Mouse (Mus musculus) retina, embryonic 14.5 days (tissue): ENCODE measurements at regions not wholly inside any gene's neighbourhood (a gene's known extent, or its start where the extent isn't known, plus 50 kb on each side); places are given as distances from the start of the nearest gene placed in this dataset.

ENCODE experiments used
- DNase-seq: peaks from one replicate; pipeline ENCODE4 v3.0.0-alpha.2; 2015; ENCODE audit warnings: low spot score

DNA sequence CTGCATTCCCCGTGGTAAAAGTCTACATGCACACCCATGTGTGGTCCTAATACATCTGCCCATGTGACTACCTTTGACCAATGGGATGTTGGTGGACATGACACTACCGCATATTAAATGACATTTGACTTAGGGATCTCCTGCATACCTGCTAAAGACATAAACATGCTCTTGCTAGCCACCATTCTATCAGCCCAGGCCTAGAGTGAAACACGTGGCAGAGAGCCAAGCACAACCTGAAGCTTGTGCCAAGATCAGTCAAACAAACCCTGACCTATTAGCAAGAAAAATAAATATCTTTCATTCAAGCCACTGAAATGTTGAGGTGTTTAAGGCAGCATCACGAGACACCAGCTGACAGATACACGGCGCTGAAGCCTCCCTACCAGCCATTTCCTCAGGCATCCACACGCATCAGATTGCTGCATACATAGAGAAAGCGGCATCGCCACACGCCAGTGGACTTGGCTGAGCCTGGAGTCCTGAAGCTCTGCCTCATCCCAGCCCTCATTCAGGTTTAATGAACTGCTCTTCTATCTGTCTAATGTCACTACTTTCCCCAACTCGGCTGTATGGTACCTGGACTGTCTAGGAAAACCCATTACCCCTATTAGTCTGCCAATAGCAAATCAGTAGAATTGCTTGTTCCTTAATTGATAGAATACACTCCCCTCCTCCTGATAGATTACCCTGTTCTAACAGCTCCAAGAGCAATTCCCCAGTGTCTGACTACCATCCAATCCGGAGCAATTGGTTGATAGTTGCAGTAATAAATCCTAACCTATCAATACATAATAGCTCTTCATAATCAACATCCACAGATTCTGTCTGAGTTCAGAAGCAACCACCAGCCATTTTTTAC lies 242.8 kb upstream of the Rsrc1 start:
- DNase-seq, result no peak

DNA sequence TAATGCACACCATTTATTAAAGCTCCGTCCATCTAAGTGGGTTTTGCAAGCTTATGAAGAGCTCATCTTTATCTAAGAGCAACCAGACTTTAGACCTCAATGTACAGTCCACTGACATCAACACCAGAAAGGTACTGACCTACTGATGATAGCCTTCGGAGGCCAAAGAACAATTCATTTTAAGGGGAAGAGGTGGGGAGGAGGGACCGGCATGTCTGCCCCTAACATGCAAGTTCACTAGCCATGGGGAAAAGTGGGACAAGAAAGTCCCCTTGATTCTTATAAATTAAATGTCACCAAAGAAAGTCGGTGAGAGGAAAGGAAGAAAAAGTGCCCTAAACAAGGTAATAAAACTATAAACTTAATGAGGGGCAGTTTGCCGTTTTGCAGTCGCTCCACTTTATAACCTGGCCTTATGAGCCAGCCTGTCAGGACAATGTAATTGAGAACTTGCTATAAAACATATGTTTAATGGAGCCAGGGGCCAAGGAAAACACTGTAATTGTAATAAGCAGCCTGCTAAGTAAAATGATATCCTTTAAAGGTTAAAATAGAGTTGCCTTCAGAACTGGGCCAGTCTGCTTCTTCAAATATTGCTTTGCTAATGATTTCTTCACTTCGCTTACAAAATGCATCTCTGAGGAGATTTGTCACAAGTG lies 241.7 kb upstream of the Rsrc1 start:
- DNase-seq, result no peak

DNA sequence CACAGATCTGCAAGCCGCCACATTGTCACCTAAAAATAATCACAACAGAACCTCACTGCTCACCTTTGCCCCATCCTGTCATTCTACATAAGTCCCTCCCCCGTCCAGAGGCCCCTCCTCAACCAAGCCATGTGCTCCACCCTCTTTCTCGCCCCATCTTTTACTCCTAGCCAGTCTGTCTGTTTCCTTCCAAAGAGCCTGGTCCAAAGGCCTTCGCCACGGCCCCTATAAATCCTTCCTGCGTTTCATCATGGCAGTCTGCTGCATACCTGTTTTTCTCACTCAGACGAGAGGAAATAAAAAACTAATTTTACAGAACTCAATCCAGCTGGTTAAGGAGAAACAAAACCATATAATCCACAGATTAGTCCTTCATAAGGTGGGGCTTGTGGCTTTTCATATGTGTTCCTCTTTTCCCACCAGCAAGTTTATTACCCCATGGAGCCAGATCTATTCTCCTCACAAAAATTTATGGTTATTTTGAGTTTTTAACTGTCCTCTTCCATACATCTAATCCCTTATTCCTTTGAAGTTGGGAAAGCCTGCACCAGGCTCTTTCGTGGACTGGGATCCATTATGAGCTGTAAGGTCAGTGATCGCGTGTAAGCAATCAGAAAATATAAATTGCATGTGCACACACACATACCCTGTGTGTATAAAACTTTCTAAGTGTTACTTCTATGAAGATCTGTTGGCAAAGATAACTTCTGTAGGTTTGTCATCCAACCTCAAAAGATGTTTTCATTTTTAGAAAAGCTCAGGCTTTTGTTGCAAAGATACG lies 236.9 kb upstream of the Rsrc1 start:
- no peak for DNase-seq

DNA sequence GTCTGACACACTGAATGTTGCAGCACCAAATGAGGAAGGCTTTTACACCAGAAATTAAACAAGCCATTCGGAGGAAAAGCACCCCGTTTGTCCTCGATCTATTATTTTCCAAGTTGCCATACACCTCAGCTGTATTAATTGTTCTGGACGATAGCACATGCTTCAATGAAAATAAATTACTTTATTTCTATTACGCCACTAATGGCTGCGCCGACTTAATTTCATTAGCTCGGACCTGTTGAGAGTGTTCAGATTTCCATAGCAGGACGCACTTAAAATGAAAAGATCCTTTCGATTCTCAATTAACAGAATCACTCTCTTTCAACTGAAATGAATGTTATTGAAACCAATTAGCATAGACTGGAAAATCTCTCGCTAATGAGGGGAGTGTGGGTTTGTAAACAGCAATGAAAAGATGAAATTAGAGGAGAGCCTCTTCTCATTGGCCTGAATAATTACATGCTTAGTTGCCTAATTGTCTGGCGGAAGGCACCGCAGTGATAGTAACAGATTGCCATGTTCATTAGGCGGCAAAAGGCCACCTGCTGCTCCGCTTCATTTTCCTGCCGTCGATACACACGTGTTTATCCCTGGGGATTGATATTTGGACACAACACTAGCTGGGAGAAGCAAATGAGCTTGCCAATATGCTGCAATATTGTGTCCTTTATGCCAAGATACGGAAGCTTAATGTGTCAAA lies 234.7 kb upstream of the Rsrc1 start:
- DNase-seq, result peak; percentile 85

DNA sequence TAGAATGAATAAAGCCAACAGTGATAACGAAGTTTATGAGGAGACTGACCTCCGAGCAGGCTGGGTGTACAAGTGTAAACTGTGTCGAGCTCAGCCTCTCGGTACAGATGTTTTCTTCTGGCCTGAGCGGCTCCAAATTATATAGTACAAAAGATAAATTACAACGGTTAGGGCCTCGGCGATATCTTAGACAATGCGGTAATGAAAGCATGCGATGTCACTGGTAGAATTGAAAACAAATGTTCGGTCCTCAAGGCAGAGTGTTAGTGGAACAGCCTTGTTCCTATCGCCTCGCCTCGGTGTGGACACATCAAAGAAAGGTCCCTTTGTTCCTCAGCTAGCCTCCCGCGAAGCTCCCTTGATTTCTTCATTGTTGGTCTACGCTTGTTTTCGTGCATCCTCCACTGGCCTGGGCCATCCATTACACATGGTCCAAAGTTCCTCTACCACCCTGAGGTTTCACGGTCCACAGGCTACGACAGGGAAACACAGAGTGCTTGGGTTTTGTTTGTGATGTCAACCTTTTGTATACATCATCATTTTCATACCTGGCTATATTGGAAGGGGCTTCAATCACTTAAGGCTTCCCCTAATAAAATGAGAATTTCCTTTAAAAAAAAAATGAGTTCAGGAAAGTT lies 234.0 kb upstream of the Rsrc1 start:
- peak; percentile 42 for DNase-seq

DNA sequence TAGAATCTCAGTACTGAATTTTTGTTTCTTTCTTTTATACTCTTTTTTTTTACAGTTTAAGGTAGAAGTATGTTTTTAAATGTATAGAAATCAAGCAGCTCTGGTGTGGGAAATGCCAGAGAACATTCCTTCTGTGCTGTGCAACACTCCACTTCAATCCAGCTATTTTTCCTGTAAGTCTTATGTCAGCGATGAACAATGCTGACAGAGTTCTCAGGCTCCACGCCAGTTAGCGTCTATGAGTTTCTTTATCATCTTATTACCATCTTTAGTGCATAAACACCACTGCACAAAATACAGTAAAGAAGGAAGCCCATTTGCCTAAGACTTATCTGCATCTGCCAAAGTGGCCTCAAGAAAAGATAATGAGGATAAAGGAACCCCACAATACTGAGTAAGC lies 223.0 kb upstream of the Rsrc1 start:
- DNase-seq, result no peak

DNA sequence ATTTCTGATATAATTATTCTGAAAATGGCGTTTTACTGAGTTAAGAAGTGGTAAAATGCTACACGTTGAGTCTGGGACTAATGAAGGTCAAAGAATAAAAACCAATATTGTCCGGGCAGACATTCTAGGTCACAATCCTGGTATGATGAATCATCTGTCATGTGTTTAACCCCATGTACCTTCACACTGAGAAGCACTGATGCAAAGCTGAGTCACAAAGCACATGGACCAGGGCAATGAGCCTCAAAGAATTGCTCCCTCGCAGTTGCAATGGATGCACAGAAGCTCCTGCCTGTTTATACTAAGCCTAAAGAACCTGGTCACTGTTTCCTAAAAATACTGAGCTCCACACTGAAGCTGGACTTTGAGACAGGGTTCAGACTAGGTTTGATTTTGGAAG lies 221.3 kb upstream of the Rsrc1 start:
- DNase-seq, result no peak

DNA sequence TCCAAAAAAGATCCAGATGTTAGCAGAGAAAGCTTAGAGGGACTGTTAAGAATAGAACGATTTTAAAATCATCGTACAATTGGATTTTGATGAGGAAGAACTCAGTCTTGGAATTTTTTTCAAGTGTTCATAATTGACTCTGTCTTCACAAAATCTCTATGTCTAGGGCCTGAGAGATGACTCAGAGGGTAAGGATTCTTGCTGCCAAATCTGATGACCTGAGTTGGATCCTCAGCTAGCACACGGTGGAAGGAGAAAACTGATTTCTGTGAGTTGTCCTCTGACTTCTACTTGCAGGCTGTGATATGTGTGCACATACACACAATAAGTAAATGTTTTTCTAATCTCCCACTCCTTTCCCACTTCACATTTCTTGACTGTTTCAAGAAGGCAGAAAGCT lies 218.7 kb upstream of the Rsrc1 start:
- DNase-seq, result no peak

DNA sequence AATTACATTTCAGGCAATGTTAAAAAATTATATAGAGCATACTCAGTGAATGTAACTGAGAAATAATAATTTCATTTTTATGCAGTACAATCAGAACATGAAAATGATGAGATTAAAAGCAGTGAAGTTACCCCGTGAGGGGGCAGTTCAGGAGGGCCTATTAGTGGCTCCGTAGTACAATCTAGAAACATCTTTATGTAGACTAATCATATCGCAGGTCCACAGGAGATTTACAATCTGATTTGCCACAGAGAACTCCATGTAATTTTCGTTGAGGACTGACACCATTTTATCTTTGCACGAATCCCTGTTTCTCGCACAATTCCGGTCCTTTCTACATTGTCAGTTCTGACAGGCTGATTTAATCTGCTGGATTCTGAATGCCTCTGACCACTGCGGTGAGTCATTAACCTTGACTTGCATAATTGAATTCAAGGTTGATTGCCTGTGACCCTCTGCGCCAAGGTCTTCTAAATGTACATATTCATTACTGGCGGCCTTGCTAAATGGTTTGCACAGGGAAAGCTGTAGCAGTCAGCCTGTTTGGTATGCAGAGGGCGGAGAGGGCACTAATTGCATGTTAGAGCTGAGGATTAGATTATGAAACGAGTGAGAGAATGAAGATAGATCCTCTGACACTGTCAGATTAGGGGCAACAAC lies 183.7 kb upstream of the Rsrc1 start:
- peak; percentile 48 for DNase-seq

DNA sequence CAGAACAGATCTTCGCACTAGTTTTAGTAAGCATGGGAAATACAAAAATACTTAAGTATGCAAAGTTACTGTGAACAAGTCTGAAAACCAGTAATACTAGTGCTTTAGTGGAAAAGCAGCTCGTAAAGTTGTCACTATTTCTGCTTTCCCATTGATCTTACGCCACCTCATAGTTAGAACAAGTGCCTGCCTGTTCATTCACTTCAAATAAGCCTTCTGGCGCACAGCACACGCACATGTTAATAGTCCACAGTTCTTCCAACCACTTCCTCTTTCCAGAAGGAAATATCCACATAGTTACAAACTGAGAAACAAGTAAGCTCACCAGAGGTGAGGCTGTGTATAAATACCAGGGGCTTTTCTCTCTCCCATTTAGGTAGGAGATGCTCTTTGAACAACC lies 182.9 kb upstream of the Rsrc1 start:
- DNase-seq, result no peak

DNA sequence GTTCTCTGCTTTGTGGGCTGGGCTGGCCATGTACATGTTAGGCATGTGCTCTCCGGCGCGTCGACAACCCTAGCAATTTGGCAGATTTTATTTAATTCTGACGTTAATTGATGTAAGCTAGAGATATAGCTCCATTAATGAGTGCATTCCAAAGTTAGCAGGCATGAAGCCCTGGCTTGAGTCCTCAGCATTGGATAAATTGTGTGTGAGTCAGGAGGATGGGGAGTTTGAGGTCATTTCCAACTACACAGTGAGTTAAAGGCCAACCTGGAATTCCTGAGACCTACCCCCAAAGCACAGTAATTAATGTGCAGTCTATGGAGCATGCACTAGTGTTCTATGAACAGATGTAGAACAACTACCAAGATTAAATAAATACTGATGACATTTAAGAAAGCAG lies 178.7 kb upstream of the Rsrc1 start:
- no peak for DNase-seq

DNA sequence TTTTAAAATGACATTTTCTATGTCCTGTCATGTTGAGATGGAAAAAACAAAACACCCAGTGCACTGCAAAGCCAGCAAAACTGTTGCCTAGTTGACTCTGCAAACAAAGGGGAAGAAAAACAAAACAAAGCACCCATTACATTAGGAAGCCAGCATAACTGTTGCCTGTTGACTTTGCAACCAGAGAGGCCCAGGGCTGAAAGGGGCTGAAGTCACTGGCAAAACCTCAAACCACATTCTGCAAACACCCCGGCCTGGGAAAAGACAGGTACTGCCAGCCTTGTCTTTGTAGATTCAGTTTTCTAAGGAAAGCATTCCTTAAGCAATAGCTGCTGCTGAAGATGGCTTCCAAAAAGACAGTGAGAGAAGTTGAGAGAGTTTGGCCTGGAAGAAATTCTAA lies 175.0 kb upstream of the Rsrc1 start:
- DNase-seq, result no peak

DNA sequence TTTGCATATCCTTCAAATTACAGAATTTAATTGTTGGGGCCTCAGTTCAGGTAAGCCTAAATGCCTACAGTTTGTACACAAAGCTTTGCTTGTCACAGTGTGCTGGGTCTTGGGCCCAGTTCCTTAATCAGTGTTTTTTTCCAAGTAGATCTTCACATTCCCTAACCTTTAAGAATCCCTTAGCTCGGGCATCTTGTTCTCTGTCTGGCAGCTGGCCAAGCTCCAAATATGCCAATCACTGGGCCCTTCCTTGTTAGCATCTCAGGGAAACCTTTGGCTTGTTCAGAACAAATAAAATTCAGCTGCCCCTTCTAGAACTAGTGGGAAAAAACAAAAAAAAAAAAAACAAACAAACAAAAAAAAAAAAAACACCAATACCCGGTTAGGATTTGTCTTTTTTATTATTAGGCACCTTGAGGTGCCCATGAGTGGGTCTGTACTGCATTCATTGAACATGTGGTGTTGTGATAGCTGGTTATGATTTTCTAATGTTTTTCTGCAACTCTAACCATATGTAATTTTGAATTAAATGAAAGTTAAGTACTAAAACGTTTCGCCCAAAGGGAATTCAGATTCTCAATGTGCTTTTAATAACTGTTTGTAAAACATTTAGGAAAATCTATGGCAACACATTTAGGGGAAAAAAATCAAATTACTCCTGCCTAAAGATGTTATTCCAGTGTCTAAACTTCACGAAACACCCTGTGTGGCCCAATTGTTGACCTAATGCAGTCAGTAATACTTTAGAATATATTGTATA lies 168.3 kb upstream of the Rsrc1 start:
- no peak for DNase-seq

DNA sequence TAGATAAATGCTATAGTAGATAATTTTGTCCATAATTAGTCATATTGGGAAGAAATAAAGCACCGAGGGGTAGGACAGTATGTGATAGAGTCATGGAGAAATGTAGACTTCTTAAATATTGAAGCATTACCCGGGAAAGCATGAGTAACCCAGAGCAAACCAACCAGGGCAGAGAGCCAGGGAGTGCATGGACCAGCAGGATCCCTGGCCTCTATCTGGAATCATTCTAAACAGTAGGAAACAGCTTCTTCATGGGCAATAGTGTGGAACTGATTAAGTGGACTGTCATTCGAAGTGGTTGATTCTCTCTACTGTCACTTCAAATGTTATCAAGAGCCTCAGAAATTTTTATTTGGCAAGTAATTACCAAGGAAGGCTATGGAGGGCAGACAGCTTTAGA lies 155.4 kb upstream of the Rsrc1 start:
- DNase-seq, result no peak
